Mouse (Mus musculus) MEL (cell line): ENCODE measurements around the gene Paxbp1.

Experiments used
- CTCF ChIP-seq, 3 experiments: IDR thresholded peaks in 2 of 3; conservative IDR thresholded peaks in 1 of 3; 2 replicates each; pipeline ENCODE4 v1.5.1; 2011 to 2012; ENCODE audit warnings: low read length in 3 of 3, low read depth in 2 of 3, mild to moderate bottlenecking in 2 of 3, improper control_type of control experiment in 1 of 3, inconsistent platforms in 1 of 3, mixed read lengths in 1 of 3, moderate library complexity in 1 of 3; ENCODE audit not compliant: control insufficient read depth in 1 of 3, insufficient read depth in 1 of 3, poor library complexity in 1 of 3, severe bottlenecking in 1 of 3
- ELF1 ChIP-seq: IDR thresholded peaks from 2 replicates; pipeline ENCODE4 v1.6.1; 2014; ENCODE audit warnings: low read depth, mild to moderate bottlenecking, inconsistent platforms, low read length, improper control_type of control experiment, moderate library complexity
- EP300 ChIP-seq, 2 experiments: IDR thresholded peaks; 2 replicates each; pipeline ENCODE4 v1.6.1; 2011; ENCODE audit warnings: improper control_type of control experiment in 2 of 2, low read length in 2 of 2, low read depth in 1 of 2, mild to moderate bottlenecking in 1 of 2
- GATA1 ChIP-seq: IDR thresholded peaks from 2 replicates; pipeline ENCODE4 v1.6.1; 2011; ENCODE audit warnings: low read depth, low read length, improper control_type of control experiment
- HCFC1 ChIP-seq: IDR thresholded peaks from 2 replicates; pipeline ENCODE4 v1.6.1; 2012; ENCODE audit warnings: low read depth, mild to moderate bottlenecking, inconsistent platforms, low read length, improper control_type of control experiment, moderate library complexity
- MAFK ChIP-seq: IDR thresholded peaks from 2 replicates; pipeline ENCODE4 v1.6.1; 2011; ENCODE audit warnings: low read depth, mild to moderate bottlenecking, low read length, improper control_type of control experiment, borderline replicate concordance
- MAX ChIP-seq: IDR thresholded peaks from 2 replicates; pipeline ENCODE4 v1.6.1; 2011; ENCODE audit warnings: low read length, improper control_type of control experiment
- NRF1 ChIP-seq: IDR thresholded peaks from 2 replicates; pipeline ENCODE4 v1.6.1; 2014; ENCODE audit warnings: low read depth, mild to moderate bottlenecking, inconsistent platforms, low read length, improper control_type of control experiment, moderate library complexity; ENCODE audit not compliant: poor library complexity, insufficient read depth, severe bottlenecking
- ZMIZ1 ChIP-seq: IDR thresholded peaks from 2 replicates; pipeline ENCODE4 v1.6.1; 2012; ENCODE audit warnings: low read depth, mild to moderate bottlenecking, inconsistent platforms, low read length, improper control_type of control experiment, moderate library complexity
- ZNF384 ChIP-seq: IDR thresholded peaks from 2 replicates; pipeline ENCODE4 v1.6.1; 2012; ENCODE audit warnings: low read depth, mild to moderate bottlenecking, inconsistent platforms, low read length, improper control_type of control experiment

DNA sequence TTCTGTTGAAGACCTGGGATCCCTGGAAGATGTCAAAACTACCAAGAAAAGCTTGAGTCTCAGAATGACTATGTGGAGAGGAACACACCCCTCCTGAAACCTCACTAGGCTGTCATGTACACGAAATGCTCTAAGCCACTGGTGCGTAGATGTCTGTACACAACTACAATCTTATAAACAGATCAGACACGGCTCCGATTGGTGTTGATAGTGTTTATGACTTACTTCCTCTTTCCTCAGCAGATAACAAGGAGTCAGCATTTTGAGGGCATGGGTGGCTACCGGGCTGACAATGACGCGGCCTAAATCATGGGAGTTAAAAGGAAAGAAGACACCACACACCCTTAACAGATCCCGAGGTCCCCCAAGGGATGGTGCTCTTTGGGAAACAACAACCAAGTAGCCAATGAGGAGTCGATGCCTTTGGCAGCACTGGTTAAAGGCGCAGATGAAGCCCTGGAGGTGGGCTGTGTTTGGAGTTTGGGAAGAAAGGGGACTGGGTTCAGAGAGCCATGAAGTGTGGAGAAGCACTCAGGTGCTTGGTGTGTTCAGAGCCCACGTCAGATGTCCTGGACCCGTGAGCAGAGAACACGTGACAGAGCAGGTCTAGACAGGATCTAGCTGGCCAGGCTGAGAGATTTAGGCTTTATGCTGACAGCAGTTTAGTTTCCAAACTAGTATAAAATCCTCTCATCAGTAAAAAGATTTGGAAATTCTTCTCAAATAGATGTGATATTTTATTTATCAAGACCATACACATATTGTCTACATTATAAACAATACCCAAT is 17.4 kb upstream of the Paxbp1 start:
- TF ChIP-seq ELF1 (no peak), ZNF384 (no peak), EP300 (IDR thresholded peaks at IDR 0.05; ENCODE audit: low read depth in 1 of 2, low read length in 2 of 2) (peak in 1 of 2 experiments; percentile 48; a peak in 1 of 4 replicates), HCFC1 (no peak), CTCF (IDR thresholded peaks at IDR 0.05 in 2 of 3, conservative IDR thresholded peaks at IDR 0.05 in 1 of 3; ENCODE audit: control insufficient read depth in 1 of 3, insufficient read depth in 1 of 3, low read depth in 2 of 3, low read length in 3 of 3, poor library complexity in 1 of 3, severe bottlenecking in 1 of 3) (no peak), MAX (no peak), MAFK (peak; percentile 80), GATA1 (peak; percentile 64), NRF1 (no peak), ZMIZ1 (no peak)
